Mouse (Mus musculus) neural tube, embryonic 11.5 days (tissue): ENCODE results near the gene Hist1h2bn. TPM values are rescaled to one million over a fixed set of nuclear protein-coding genes. Genes with fewer than 3 reads are reported as not detected.
"Not testable (repeated sequence)": the region's sequence is repeated elsewhere in the genome, so short reads cannot be mapped to it uniquely, and the experiment has no call there.

Source experiments
- ATAC-seq: fragments of 200-750 bp; cut with Nextera tagmentation; 2 replicates; pipeline ENCODE4 v1.8.0; 2017; ENCODE audit warnings: moderate number of reproducible peaks, mild to moderate bottlenecking, moderate TSS enrichment, moderate library complexity; ENCODE audit not compliant: insufficient read depth, low FRiP score, low TSS enrichment
- DNase-seq: peaks from one replicate; pipeline ENCODE4 v3.0.0-alpha.2; 2015; ENCODE audit warnings: low spot score
- H3K27ac ChIP-seq: fragments of 300-500 bp; sonication (generic); 2 replicates; pipeline ENCODE4 v1.5.1; 2014; ENCODE audit warnings: low read depth, mild to moderate bottlenecking, low read length
- H3K27me3 ChIP-seq: fragments of 300-500 bp; sonication (generic); 2 replicates; pipeline ENCODE4 v1.6.1; 2014; ENCODE audit warnings: mild to moderate bottlenecking, low read length, mixed read lengths; ENCODE audit not compliant: control insufficient read depth, insufficient read depth
- H3K36me3 ChIP-seq: fragments of 300-500 bp; sonication (generic); 2 replicates; pipeline ENCODE4 v1.6.1; 2014; ENCODE audit warnings: mild to moderate bottlenecking, low read length, moderate library complexity, mixed read lengths; ENCODE audit not compliant: control insufficient read depth, insufficient read depth
- H3K4me1 ChIP-seq: fragments of 300-500 bp; sonication (generic); 2 replicates; pipeline ENCODE4 v1.6.1; 2014; ENCODE audit warnings: low read length, mixed read lengths; ENCODE audit not compliant: control insufficient read depth, insufficient read depth
- H3K4me2 ChIP-seq: fragments of 300-500 bp; sonication (generic); 2 replicates; pipeline ENCODE4 v1.6.1; 2014; ENCODE audit warnings: low read depth, mild to moderate bottlenecking, moderate library complexity
- H3K4me3 ChIP-seq: fragments of 300-500 bp; sonication (generic); 2 replicates; pipeline ENCODE4 v1.5.1; 2014; ENCODE audit warnings: low read depth, low read length
- H3K9ac ChIP-seq: fragments of 300-500 bp; sonication (generic); 2 replicates; pipeline ENCODE4 v1.6.1; 2014; ENCODE audit warnings: mild to moderate bottlenecking, low read length
- H3K9me3 ChIP-seq: fragments of 300-500 bp; sonication (generic); 2 replicates; pipeline ENCODE4 v1.6.1; 2016; ENCODE audit warnings: low read length; ENCODE audit not compliant: control insufficient read depth
- WGBS: fragments of 180-500 bp; shearing (Covaris S2); extraction: QIAGEN DNeasy Blood & Tissue Kit; methylation state at CpG from one replicate; pipeline ENCODE4 v1.1.7; 2014; 5-methylcytosine and 5-hydroxymethylcytosine counted together
- polyA plus RNA-seq: library from polyadenylated mRNA; unstranded; fragments of >200 nt; fragmentation: Nextera tagmentation; extraction: Ambion mirVana; gene quantifications from 2 replicates; pipeline ENCODE4 v1.2.1, GENCODE M21; 2014

Hist1h2bn gene
- polyA plus RNA-seq, 1 experiment from 2014 or later: 2.1 TPM

DNA sequence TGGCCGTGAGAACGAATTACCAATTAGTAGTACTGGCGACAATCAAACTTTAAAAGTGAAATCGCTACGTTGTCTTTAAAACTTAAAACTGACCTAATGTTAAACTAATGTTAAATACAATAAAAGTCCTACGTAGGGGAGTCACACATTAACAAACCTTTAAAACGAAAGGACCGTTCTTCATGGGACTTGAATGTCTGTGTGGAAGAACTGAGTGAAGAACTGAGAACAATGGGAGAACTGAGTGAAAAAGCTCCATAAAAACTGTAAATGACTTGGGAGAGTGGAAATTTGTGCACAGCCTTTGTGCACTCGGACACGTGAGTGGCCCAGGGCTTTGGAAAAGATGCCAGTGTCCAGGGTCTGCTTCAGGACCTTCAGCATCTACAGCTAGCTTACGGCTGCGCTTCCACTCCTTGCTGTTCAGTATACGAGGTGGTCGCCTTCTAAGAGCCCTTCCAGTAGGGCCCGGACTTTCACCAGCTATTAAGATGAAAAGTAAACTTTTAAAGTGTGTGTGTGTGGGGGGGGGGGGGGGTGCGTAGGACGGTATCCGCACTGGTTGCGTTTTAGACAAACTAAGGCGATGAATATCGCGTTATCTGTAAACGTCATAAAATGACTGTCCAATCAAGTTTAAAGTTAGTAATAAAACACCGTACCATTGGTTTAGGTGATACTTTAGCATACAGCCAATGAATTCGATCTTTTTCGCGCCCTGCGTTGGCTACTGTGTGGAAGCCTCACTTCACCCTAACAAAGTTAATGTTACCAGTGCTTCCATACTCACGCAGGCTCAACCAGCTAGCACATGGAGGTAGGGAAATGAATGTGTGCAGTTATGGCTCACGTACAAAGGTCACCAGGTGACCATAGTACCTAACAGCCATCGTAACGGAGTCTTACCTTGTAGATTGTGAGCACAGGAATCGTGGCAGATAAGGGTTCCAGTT is 25.2 kb downstream of the Hist1h2bn start:
- peak overlapping the region; percentile 77 for H3K4me2 ChIP-seq
- DNase-seq (peak; percentile 83), ATAC-seq (peak; percentile 80)
- peak overlapping the region; percentile 74 for H3K9ac ChIP-seq
- no peaks in the 10 kb centered on the region for H3K27me3 ChIP-seq
- no peaks in the 10 kb centered on the region for H3K9me3 ChIP-seq
- 6% methylated on average over 33 of the region's 33 CpGs for WGBS
- peaks cover 4% of the 10 kb centered on the region; the same call in 1 of the 2 replicates for H3K4me1 ChIP-seq
- H3K27ac ChIP-seq: peak overlapping the region; percentile 94
- peak overlapping the region; percentile 37 for H3K4me3 ChIP-seq
- H3K36me3 ChIP-seq: no peaks in the 10 kb centered on the region

DNA sequence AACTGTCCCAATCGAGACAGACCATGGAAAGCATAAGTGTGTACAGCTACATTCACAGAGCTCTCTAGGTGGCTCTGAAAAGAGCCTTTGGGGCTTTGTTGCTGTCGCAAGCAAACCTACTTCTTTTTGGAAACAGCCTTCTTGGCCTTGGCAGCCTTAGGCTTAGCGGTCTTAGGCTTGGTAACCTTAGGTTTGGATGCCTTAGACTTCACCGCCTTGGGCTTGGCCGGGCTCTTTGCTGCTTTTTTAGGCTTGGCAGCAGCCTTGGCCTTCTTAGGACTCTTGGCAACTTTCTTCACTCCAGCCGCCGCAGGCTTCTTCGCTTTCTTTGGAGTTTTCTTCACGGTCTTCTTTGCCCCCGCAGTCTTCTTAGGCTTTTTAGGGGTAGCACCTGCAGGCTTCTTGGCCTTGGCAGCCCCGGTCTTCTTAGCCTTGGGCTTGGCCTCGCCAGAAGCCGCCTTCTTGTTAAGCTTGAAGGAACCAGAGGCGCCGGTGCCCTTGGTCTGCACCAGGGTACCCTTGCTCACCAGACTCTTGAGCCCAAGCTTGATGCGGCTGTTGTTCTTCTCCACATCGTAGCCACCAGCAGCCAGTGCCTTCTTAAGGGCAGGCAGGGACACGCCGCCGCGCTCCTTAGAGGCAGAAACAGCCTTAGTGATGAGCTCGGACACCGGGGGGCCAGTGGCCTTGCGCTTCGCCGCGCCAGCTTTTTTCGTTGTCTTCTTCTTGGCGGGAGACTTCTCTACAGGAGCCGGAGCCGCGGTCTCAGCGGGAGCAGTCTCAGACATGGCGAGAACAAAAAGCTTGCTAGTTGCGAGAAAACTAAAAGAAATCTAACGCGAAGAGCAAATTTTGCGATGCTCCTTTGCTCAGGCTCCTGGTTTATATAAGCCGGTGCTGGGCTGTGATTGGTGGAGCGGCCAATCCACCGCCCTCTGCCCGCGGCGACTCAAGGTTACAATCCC is 26.1 kb downstream of the Hist1h2bn start, which contains the start of gene Hist1h1b:
Gene Hist1h1b (minus strand): TSS at position 859 of the 965 bp plus-strand sequence.
- H3K27me3 ChIP-seq: no peaks in the 10 kb centered on the region
- H3K36me3 ChIP-seq: no peaks in the 10 kb centered on the region
- peak within 1 kb of the TSS; percentile 74 for H3K9ac ChIP-seq
- H3K4me3 ChIP-seq: peak within 1 kb of the TSS; percentile 37
- DNase-seq (peak; percentile 80), ATAC-seq (peak; percentile 35; the same call in 1 of the 2 replicates)
- peak within 1 kb of the TSS; percentile 77 for H3K4me2 ChIP-seq
- H3K4me1 ChIP-seq: peaks cover 9% of the 10 kb centered on the region; the same call in 1 of the 2 replicates
- H3K27ac ChIP-seq: peak within 1 kb of the TSS; percentile 94
- WGBS: under 1% methylated on average over 44 of the region's 44 CpGs
- no peaks in the 10 kb centered on the region for H3K9me3 ChIP-seq

DNA sequence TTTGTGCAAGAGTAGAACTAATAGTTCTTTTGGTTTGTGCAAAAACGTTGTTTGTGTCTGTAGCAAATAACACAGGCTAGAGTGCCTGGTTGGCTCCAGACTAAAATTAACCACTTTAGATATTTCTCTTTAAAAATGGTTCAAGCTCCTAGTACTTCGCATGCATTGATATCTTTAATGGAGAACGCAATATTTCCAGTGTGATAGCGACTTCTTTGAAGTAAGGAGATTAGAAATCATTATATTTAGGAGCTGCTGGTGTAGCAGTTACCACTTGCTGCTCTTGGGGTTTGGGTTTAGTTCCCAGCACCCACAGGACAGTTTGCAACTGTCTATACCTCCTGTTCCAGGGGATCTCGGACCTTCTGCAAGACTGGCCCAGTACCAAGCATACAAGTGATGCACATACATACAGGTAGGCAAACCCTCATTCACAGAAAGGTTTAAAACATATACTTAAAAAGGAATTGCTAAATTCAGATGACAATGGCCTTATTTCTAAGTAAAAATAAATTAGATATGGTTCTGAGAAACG is 27.2 kb downstream of the Hist1h2bn start:
- 0 out of 2 replicates have a peak overlapping the region, but pooled peaks have one; percentile 29 for H3K27ac ChIP-seq
- 47% methylated on average over 6 of the region's 6 CpGs for WGBS
- peaks cover 10% of the 10 kb centered on the region; the same call in 1 of the 2 replicates for H3K4me1 ChIP-seq
- H3K36me3 ChIP-seq: no peaks in the 10 kb centered on the region
- ATAC-seq (no peak), DNase-seq (no peak)
- no peaks in the 10 kb centered on the region for H3K27me3 ChIP-seq
- peak overlapping the region; percentile 77 for H3K4me2 ChIP-seq
- H3K4me3 ChIP-seq: peak overlapping the region; percentile 37; the same call in 1 of the 2 replicates
- H3K9me3 ChIP-seq: no peaks in the 10 kb centered on the region
- no peak overlapping the region; the same call in 1 of the 2 replicates for H3K9ac ChIP-seq

- Histone ChIP-seq H3K36me3 (no peaks in the 10 kb centered on the region), H3K9me3 (no peaks in the 10 kb centered on the region), H3K4me1 (peaks cover 13% of the 10 kb centered on the region; the same call in 1 of the 2 replicates), H3K27ac (no peak overlapping the region), H3K4me2 (no peak overlapping the region), H3K27me3 (no peaks in the 10 kb centered on the region), H3K4me3 (no peak overlapping the region), H3K9ac (no peak overlapping the region)
- DNase-seq (no peak), ATAC-seq (no peak)
- 89% methylated on average over 1 of the region's 1 CpGs for WGBS
These were observed 27.7 kb downstream of the Hist1h2bn start for GRCm38 (mm10) chr13:21781639-21782038.

DNA sequence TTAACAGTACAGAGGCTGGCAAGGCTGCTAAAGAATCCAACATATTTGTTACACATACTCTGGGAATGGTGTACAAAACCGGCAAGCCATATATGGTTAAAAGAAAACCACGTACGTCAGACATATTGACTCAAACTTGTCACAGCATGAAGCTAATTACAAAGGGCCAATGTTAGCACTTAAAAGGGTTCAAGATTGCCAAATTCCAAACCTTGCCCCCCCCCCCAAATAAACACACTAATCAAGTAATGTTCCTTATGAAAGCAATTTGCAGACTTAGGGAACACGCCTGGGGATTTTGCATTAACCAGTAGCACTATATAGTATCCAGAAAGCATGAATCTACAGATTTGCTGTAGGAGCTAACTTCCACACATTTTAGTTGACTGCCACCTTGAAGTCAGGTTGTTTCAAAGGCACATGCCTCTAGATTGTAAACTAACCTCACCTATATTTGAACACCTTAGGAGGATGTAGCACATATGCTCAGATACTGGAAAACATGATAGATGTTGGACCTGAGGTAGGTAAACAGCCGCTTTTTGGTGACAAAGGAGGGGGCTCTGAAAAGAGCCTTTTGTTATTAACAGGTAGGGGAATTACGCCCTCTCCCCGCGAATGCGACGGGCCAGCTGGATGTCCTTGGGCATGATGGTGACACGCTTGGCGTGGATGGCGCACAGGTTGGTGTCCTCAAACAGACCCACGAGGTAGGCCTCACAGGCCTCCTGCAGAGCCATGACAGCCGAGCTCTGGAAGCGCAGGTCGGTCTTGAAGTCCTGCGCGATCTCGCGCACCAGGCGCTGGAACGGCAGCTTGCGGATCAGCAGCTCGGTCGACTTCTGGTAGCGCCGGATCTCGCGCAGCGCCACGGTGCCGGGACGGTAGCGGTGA is 28.7 kb downstream of the Hist1h2bn start:
- ATAC-seq, H3K36me3 ChIP-seq, H3K9me3 ChIP-seq, H3K27me3 ChIP-seq: not testable (repeated sequence)
- Histone ChIP-seq H3K27ac (peak overlapping the region; percentile 83), H3K4me3 (peak overlapping the region; percentile 38), H3K4me1 (peaks cover 13% of the 10 kb centered on the region; the same call in 1 of the 2 replicates), H3K9ac (peak overlapping the region; percentile 60), H3K4me2 (peak overlapping the region; percentile 66)
- DNase-seq: peak; percentile 53
- under 1% methylated on average over 14 of the region's 35 CpGs for WGBS

- H3K4me3 ChIP-seq: peak within 1 kb of the TSS; percentile 38
- H3K9ac ChIP-seq: peak within 1 kb of the TSS; percentile 60
- peak; percentile 68 for DNase-seq
- H3K27me3 ChIP-seq: no peaks in the 10 kb centered on the region
- H3K4me2 ChIP-seq: peak within 1 kb of the TSS; percentile 66
- WGBS: 0% methylated on average over 13 of the region's 20 CpGs
- peaks cover 13% of the 10 kb centered on the region; the same call in 1 of the 2 replicates for H3K4me1 ChIP-seq
- ATAC-seq: peak; percentile 60
- no peaks in the 10 kb centered on the region for H3K36me3 ChIP-seq
- H3K27ac ChIP-seq: peak within 1 kb of the TSS; percentile 87
- H3K9me3 ChIP-seq: no peaks in the 10 kb centered on the region
These were observed 29.3 kb downstream of the Hist1h2bn start, which contains the start of gene Hist1h3i for GRCm38 (mm10) chr13:21783255-21783617. Hist1h3i (minus strand) TSS chr13:21783370.

GRCm38 (mm10) chr13:21783734-21784161 is 29.8 kb downstream of the Hist1h2bn start:
- H3K4me3 ChIP-seq: peak overlapping the region; percentile 38
- H3K27ac ChIP-seq: peak overlapping the region; percentile 87
- H3K4me1 ChIP-seq: peaks cover 13% of the 10 kb centered on the region; the same call in 1 of the 2 replicates
- no peaks in the 10 kb centered on the region for H3K36me3 ChIP-seq
- DNase-seq (peak; percentile 53), ATAC-seq (no peak)
- no peaks in the 10 kb centered on the region for H3K27me3 ChIP-seq
- WGBS: 3% methylated on average over 9 of the region's 9 CpGs
- H3K9ac ChIP-seq: peak overlapping the region; percentile 55
- peak overlapping the region; percentile 50 for H3K4me2 ChIP-seq
- H3K9me3 ChIP-seq: no peaks in the 10 kb centered on the region
